In genomic region chr3:141797789-141798188, GRCm38 (mm10) we compare ENCODE assay signal across 13 mouse cellular contexts.
A peak's percentile ranks its signal among the peaks of the same experiment; 100 is the strongest.
DNase-seq lines count a peak whose midpoint lies in the region; ATAC-seq and TF ChIP-seq lines count a peak whose summit lies in the region.
"Had no signal": no experiment of that assay in that cellular context is flagged by ENCODE, and none has a peak within 500 bp of the region (broad histone marks: within the 10 kb centered on the region; RNA-seq: fewer than 3 reads in every experiment).

No protein-coding gene starts in this region.

- H3K4me2 ChIP-seq in hindbrain, embryonic 11.5 days (replicated peaks; ENCODE audit: low read depth, low read length), result no peak overlapping the region
- H3K4me2 ChIP-seq in hindbrain, embryonic 14.5 days (replicated peaks), result no peak overlapping the region
- no peak overlapping the region for H3K4me2 ChIP-seq in midbrain, embryonic 13.5 days (replicated peaks)
- H3K4me2 ChIP-seq: liver, embryonic 13.5 days had no signal

- H3K4me3 ChIP-seq in hindbrain, embryonic 11.5 days (ENCODE audit: low read depth, low read length), result no peak overlapping the region
- H3K4me3 ChIP-seq in hindbrain, embryonic 10.5 days, result no peak overlapping the region
- no peak overlapping the region for H3K4me3 ChIP-seq in hindbrain, embryonic 14.5 days (replicated peaks; ENCODE audit: low read length)
- H3K4me3 ChIP-seq in midbrain, embryonic 13.5 days (replicated peaks), result no peak overlapping the region
- H3K4me3 ChIP-seq: erythroblast, embryonic 14.5 days; liver, embryonic 13.5 days had no signal

- ATAC-seq in hindbrain, embryonic 11.5 days (ENCODE audit: low FRiP score), result peak; percentile 36
- ATAC-seq in hindbrain, embryonic 14.5 days (ENCODE audit: low FRiP score), result peak; percentile 48; the same call in 1 of the 2 replicates
- ATAC-seq in midbrain, embryonic 13.5 days, result peak; percentile 67
- ATAC-seq in CD4-positive, CD25-positive, alpha-beta regulatory T cell, adult 4 months, result no peak

- no peaks in the 10 kb centered on the region for H3K9me3 ChIP-seq in hindbrain, embryonic 11.5 days (ENCODE audit: control insufficient read depth, low read length)
- no peaks in the 10 kb centered on the region for H3K9me3 ChIP-seq in hindbrain, embryonic 10.5 days
- no peaks in the 10 kb centered on the region for H3K9me3 ChIP-seq in hindbrain, embryonic 14.5 days (ENCODE audit: control insufficient read depth, low read length)
- H3K9me3 ChIP-seq in midbrain, embryonic 13.5 days, result no peaks in the 10 kb centered on the region
- H3K9me3 ChIP-seq: liver, embryonic 13.5 days had no signal

- TF ChIP-seq POLR2A in brain, embryonic 14.5 days (IDR thresholded peaks at IDR 0.05; ENCODE audit: borderline replicate concordance, extremely low read depth, insufficient read depth, insufficient read length, poor library complexity, severe bottlenecking), result no peak

- whole genome bisulfite sequencing in hindbrain, embryonic 11.5 days, result 35% methylated on average over 1 of the region's 1 CpGs
- 33% methylated on average over 1 of the region's 1 CpGs for WGBS in hindbrain, embryonic 10.5 days
- WGBS in hindbrain, embryonic 14.5 days, result 7% methylated on average over 1 of the region's 1 CpGs
- WGBS in midbrain, embryonic 13.5 days, result 38% methylated on average over 1 of the region's 1 CpGs

- H3K4me1 ChIP-seq in hindbrain, embryonic 11.5 days (replicated peaks; ENCODE audit: control insufficient read depth, insufficient read depth, low read length), result no peaks in the 10 kb centered on the region
- peaks cover 5% of the 10 kb centered on the region for H3K4me1 ChIP-seq in hindbrain, embryonic 10.5 days (replicated peaks)
- peaks cover 5% of the 10 kb centered on the region; the same call in 1 of the 2 replicates for H3K4me1 ChIP-seq in hindbrain, embryonic 14.5 days (replicated peaks; ENCODE audit: control insufficient read depth, insufficient read depth, low read length)
- H3K4me1 ChIP-seq in midbrain, embryonic 13.5 days (replicated peaks), result peaks cover 4% of the 10 kb centered on the region; the same call in 1 of the 2 replicates
- H3K4me1 ChIP-seq: liver, embryonic 13.5 days had no signal

- no peak overlapping the region for H3K9ac ChIP-seq in hindbrain, embryonic 11.5 days (ENCODE audit: low read depth, low read length)
- H3K9ac ChIP-seq in hindbrain, embryonic 14.5 days, result no peak overlapping the region
- no peak overlapping the region for H3K9ac ChIP-seq in midbrain, embryonic 13.5 days (replicated peaks)
- H3K9ac ChIP-seq: liver, embryonic 13.5 days had no signal

- no peak for TF ChIP-seq CTCF in brain, embryonic 14.5 days (IDR thresholded peaks at IDR 0.05; ENCODE audit: borderline replicate concordance, extremely low read depth, insufficient read depth, insufficient read length)

- H3K27ac ChIP-seq in hindbrain, embryonic 11.5 days (ENCODE audit: low read depth, low read length), result no peak overlapping the region
- no peak overlapping the region for H3K27ac ChIP-seq in hindbrain, embryonic 10.5 days
- H3K27ac ChIP-seq in hindbrain, embryonic 14.5 days, result no peak overlapping the region
- no peak overlapping the region for H3K27ac ChIP-seq in midbrain, embryonic 13.5 days
- H3K27ac ChIP-seq: liver, embryonic 13.5 days had no signal

- H3K36me3 ChIP-seq in hindbrain, embryonic 11.5 days (ENCODE audit: control insufficient read depth, insufficient read depth, low read length), result no peaks in the 10 kb centered on the region
- H3K36me3 ChIP-seq in hindbrain, embryonic 10.5 days, result peaks cover 5% of the 10 kb centered on the region
- H3K36me3 ChIP-seq in hindbrain, embryonic 14.5 days (replicated peaks; ENCODE audit: control insufficient read depth, insufficient read depth), result peaks cover 6% of the 10 kb centered on the region; the same call in 1 of the 2 replicates
- no peaks in the 10 kb centered on the region; the same call in 1 of the 2 replicates for H3K36me3 ChIP-seq in midbrain, embryonic 13.5 days
- H3K36me3 ChIP-seq: liver, embryonic 13.5 days had no signal

- DNase-seq in hindbrain, embryonic 11.5 days (ENCODE audit: low spot score), result no peak
- DNase-seq in hindbrain, embryonic 10.5 days (ENCODE audit: low spot score), result no peak
- peak; percentile 46 for DNase-seq in brain, embryonic 14.5 days (ENCODE audit: low read depth)
- DNase-seq in hindbrain, embryonic 14.5 days (ENCODE audit: low spot score), result no peak
- no peak for DNase-seq in heart, adult 18-20 months
- DNase-seq: embryo, embryonic 11 days; gastrocnemius, postnatal 14 days; kidney, adult 18-20 months; liver, embryonic 13.5 days; thymus, postnatal 25 days had no signal

- H3K27me3 ChIP-seq in hindbrain, embryonic 11.5 days (ENCODE audit: control insufficient read depth, insufficient read depth, low read length), result no peaks in the 10 kb centered on the region
- H3K27me3 ChIP-seq in hindbrain, embryonic 10.5 days (ENCODE audit: insufficient read depth, poor library complexity, severe bottlenecking), result no peaks in the 10 kb centered on the region
- no peaks in the 10 kb centered on the region for H3K27me3 ChIP-seq in hindbrain, embryonic 14.5 days (ENCODE audit: control insufficient read depth, insufficient read depth, low read length)
- no peaks in the 10 kb centered on the region for H3K27me3 ChIP-seq in midbrain, embryonic 13.5 days
- H3K27me3 ChIP-seq: liver, embryonic 13.5 days had no signal
